Mouse (Mus musculus) layer of hippocampus, adult 18-20 months (tissue): ENCODE results near the gene Cdk5rap1. TPM values are rescaled to one million over a fixed set of nuclear protein-coding genes. Genes with fewer than 3 reads are reported as not detected.
"Not testable (repeated sequence)": the region's sequence is repeated elsewhere in the genome, so short reads cannot be mapped to it uniquely, and the experiment has no call there.

ENCODE experiments used
- DNase-seq, 2 experiments: peaks; one replicate each; pipeline ENCODE4 v3.0.0; 2022; ENCODE audit warnings: low spot score in 2 of 2
- total RNA-seq, 2 experiments: library from RNA; stranded (reverse); gene quantifications; 2 replicates each; pipeline ENCODE4 v1.2.3; 2021

Gene Cdk5rap1
- total RNA-seq, 2 experiments from 2014 or later: 14.8 to 14.9 TPM

DNA sequence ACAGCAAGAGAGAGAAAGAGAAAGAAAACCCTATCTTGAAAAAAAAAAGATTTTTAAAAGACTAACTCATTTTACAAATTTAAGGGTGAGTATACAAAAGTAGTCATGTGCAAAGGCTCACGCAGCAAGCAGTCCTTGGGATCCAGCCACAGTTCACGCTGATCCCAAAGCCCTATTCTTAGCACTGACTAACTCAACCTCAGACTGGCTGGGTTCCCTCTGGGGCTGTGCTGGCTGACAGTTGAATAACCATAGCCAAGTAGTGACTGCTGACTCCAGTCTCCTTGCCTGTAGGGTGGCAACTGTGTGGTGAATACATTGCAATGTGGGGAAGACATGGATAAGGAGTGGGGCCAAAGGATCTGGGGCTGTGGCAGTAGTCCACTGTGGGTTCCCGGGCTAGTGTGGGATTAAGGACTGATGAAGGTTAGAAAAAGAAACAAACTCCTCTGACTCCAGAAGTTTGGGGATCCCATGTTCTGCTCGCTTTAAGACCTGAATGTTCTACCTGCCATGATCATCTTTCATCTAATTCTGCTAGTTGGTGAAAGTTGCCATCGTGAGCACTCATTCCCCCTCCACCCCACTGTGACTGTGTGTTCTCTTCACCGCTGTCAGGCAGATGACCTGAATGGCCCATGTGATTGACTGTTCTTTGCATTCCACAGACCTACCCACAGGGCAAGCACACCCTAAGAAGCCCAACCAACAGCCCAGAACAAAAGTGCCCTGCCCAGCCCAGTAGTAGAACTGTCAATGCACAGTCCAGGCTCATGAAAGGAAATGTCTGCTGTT is 2.2 kb upstream of the Cdk5rap1 start:
- DNase-seq: peak in 1 of 2 experiments; percentile 75

DNA sequence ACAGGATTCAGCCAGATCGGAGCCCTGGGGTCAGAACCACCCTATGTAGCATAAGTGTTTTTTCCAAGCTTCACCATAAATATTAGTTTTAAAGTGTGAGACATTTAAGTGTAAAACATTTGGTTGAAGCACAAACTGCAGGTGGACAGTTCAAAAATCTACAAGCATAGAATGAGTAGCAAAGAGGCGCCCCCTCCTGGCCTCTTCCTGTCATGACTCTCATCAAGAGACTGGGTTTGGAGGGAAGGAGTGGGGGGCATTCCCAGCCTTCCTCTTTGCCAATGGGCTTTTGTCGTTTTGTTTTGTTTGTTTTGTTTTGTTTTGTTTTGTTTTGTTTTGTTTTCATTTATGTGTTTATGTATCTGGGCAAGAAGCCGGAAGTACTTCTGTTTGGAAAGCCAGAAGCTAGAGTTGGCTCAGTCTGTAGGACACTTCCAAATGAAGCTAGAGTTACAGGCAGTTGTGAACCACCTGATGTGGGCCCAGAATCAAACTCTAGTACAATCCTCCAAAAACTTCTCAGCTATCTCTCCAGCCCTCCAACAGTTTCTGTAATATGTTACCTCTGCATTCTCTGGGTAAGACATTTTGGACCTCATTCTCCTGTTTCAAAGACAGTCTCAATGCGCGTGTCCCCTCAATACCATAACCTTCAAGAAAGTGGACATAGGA is 1.3 kb upstream of the Cdk5rap1 start:
- DNase-seq: peak in 1 of 2 experiments; percentile 77

DNA sequence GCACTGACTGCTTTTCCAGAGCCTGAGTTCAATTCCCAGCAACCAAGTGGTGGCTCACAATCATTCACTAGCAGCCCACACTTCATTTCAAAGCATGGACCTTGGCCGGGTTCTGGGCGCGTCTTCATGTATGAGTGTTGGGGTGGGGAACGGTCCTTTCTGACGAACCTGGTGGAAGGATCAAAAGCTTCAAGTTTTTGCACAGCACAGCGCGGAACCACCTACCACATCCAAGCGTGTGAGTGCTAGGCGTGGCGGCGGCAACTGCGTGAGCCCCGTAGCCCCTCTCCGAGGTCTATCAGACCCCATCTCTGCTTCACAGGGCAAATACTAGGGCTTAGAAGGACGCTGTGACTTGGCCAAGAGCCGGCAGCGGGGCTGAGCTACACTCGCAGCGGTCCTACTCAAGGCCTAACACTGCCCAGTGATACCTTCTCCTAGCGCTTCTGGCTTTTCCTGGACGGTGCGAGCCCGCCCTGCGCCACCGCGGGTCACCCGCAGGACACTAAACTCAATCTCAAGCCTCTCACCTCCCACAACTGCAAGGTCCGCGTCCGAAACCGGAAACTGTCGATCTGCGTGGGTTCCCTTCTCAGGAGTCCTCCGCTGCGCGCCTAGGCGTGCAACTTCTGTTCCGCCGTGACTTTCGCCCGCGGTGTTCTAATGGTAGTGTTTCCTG is 520 bp downstream of the Cdk5rap1 start:
- peak; percentile 77 to 86 for DNase-seq

DNA sequence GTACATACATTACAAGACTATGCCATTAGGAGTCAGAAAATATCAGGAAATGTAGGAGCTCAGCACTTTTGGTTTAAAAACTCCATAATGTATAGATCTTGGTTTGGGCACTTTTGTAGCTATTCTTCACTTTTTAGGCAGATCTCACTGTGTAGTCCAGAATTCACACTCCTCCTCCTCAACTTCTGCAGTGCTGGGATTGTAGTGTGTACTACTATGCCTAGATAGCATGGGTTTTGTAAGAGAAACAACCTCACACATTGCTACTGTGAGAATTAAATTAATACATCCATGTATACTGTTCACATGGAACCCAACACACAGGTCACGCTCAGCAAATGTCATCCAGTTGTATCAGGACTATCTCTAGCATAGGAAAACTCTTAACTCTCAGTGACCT is 5.3 kb downstream of the Cdk5rap1 start:
- no peak for DNase-seq

DNA sequence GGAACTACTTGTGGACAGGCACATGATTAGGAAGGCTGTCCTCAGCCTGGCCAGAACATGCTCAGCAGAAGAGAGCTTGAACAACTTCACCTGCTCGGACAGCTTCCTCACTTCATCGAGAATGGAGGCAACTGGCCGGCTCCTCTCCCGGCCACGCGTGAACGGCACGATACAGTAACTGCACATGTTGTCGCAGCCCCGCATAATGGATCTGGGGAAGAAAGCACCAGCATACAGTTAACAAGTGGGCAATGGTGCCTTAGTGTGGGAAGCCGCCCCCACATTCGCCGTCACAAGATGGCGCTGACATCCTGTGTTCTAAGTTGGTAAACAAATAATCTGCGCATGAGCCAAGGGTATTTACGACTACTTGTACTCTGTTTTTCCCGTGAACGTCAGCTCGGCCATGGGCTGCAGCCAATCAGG is 18.8 kb downstream of the Cdk5rap1 start:
- DNase-seq: peak in 1 of 2 experiments; percentile 26

DNA sequence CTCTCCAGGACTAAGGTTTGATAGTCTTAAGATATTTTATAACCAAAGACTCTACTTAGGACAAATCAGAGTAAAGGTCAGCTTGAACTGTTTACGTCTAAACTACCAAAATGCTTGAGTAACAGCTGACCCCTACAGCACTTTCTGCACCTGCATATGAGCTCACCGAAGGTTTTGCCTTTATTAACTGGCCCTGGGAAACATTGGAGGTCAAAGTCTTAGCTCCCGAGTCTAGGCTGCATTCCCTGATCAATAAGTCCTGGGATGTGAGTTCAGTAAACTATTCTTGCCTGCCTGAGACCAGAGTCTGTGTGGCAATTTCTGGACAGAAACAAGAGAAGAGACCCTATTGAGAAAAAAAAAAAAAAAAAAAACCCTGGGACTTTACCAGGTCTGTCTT is 24.7 kb downstream of the Cdk5rap1 start:
- no peak for DNase-seq

DNA sequence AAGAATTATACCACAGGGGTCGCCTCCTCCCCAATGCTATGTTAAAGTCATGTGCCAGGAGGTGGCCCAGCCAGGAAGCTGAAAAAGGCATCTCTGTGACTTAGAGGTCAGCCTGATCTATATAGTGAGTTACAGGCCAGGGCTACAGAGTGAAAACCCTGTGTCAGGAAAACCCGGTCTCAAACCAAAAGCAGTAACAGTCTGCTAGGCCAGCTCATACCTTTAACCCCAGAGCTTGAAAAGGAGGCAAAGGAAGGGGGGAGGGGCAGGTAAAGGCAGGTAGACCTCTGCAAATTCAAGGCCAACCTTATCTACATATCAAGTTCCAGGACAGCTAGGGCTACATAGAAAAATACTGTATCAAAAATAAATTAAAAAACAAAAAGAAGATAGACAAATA is 33.5 kb downstream of the Cdk5rap1 start:
- no peak for DNase-seq

DNA sequence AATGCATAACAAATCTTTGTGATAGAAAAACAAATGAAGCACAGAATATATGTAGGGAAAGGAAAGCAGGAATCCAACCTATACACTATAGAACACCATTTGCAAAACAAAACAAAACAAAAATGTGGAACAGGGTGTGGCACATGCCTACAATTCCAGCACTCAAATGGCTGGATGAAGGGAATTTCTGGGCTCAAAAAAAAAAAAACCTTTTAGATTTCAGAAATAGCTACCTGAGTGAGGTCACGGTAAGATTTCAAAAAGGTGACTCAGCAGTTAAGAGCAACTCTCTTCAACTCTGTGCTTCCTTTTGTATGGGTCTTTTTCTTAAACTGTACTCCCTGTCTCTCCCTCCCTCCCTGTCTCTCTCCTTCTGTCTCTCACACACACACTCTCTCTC is 34.6 kb downstream of the Cdk5rap1 start:
- no peak for DNase-seq

DNA sequence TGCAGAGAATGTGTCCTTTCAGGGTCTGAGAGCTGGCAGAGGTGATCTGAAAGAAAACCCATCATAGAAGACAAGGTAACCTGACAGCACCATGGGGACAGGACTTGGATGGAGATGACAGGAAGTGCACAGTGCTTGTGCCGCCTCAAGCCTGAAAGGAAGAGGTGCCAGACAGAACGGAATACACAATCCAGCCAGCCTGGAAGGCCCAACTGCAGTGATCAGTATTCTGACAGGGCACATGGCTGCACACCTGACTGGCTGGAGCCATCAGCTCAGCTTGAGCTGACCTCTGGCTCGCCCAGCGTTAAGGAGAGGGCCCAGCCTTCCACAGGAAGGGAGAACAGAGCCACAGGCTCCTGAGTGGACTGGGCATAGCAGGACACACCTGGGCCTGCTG is 37.2 kb downstream of the Cdk5rap1 start:
- no peak for DNase-seq

DNA sequence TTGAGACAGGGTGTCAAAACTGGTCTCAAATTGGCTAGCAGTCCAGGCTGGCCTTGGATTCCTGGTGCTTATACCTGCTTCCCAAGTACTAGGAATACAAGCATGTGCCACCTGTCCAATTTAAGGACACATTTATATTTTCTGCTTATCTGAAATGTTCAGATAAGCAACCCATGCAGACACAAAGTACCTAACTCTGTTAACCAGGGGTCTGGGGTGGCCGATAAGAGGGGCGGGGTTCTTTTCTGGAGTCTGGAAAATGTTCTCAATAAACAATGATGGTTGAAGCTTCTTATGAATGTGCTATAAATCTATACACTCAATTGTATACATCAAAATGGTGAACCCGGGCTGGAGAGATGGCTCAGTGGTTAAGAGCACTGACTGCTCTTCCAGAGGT is 46.0 kb downstream of the Cdk5rap1 start:
- no peak for DNase-seq

DNA sequence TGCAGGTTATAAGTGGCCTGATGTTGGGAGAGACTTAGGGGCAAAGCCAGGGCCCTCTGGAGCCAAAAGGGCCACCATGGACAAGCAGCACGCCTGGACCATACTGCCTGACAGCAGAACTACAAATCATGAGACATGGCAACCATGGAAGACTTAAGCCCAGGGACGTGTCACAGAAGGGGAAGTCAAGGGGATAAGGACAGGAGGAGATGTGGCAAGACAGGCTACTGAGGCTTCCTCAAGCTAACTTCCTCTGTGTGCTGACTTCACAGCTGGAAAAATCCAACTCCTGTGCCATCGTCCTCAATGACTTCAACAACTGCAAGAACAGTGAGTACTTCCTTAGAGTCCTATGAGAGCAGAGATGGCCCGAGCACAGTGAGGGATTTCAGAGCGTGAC is 59.0 kb downstream of the Cdk5rap1 start:
- DNase-seq: not testable (repeated sequence)

DNA sequence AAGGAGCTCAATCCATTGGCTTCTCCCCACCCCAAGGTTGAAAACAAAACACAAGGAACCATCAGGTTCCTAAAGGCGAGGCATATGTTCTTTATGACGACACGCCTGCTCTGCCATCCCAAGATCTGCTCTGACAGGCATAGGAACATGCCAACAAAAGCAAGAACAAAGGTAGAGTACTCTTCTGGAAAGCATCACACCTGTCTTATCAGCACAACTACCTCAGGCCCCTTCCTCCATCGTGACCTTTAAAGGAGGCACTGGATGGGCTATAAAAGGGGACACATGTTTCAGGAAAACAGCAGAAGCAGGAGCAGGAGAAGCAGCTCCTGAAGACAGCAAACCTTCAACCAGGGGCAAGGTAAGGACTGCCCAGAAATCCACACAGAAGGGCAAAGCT is 65.9 kb downstream of the Cdk5rap1 start, which contains the start of gene Bpifb9b:
Bpifb9b (plus strand) TSS at position 301 of the 400 bp plus-strand sequence.
- not testable (repeated sequence) for DNase-seq

DNA sequence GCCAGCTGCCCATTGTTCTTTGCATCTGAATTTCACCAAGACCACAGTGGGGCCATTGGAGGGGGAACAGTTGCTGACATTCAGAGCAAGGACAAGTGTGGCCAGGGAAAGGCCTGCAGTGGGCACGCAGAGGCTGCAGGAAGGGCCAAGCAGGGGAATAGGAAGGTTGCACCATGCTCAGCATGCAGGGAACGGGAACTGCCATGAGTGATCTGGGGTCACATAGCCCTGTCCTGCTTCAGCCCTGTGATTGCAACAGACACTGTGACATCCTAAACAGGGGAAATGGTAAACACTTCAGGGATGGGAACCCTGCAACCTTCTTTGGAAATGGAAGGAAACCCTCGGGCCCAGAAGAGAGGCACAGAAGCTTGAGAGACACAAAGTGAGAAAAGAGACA is 68.2 kb downstream of the Cdk5rap1 start:
- not testable (repeated sequence) for DNase-seq

DNA sequence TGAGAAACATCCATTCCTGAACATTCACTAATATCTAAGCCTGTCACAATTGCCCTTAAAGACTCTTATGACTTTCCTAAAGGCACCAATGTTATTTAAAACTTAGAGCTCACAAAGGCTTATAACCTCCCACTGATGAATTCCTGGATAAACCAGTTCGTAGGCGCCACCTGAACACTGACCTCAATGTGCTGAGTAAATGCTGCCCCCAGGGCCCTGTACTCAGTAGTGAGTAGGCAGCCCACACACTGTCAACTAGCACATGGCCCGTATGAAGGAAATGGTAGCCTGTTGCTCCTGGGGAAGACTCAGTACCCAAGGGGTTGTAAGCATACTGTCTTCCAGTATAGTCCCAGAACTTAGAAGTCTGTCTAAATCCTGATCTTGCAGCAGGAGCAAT is 71.0 kb downstream of the Cdk5rap1 start:
- DNase-seq: no peak

DNA sequence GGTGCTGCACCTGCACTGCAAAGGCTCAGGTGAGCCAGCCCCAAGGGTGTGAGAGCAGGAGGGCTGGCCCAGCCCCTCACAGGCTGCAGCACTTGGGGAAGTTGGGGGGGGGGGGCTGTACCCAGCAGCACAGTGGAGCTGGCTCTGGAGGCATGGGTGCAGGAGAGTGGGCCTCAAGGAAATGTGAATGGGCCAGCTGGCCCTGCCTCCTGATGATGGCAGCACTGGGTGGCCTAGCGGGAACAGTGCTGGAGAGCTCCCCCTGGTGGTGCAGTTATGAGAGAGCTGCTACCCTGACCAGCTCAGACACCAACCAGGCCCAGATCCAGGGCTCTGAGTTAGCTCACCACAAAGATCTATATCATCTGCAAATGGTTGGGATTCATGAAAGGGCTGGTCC is 72.3 kb downstream of the Cdk5rap1 start:
- DNase-seq: peak; percentile 12 to 70

DNA sequence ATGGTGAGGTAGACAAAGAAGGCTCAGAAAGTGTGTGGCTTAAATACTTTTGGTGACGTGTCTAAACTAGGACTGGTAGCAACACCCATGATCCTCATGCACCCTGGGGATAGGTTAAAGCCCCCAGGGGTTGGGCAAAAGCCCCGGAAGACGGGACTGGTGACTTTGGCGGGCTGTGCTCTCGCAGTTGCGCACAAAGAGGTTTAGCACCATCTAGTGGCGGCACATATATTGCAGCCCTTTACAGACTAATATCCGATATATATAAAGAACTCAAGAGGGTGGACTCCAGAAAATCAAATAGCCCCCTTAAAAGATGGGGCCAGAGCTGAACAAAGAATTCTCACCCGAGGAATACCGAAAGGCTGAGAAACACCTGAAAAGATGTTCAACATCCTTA is 78.1 kb downstream of the Cdk5rap1 start:
- peak; percentile 9 to 61 for DNase-seq

DNA sequence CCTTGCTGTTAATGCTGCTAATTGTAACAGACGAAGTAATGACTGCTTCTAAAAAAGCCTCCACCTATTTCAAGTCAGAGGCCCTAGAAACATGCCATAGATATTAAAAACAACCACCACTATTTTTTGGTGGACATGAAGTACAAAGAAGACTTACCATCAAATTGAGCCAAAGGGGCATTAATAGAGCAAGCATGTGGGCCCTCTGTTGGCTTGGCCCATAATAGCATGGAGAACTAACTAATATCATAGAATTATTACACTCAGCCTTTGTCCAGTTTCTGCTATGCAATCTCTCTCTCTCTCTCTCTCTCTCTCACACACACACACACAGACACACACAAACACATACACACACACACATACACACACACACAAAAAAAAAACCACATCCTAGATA is 80.0 kb downstream of the Cdk5rap1 start:
- DNase-seq: no peak

DNA sequence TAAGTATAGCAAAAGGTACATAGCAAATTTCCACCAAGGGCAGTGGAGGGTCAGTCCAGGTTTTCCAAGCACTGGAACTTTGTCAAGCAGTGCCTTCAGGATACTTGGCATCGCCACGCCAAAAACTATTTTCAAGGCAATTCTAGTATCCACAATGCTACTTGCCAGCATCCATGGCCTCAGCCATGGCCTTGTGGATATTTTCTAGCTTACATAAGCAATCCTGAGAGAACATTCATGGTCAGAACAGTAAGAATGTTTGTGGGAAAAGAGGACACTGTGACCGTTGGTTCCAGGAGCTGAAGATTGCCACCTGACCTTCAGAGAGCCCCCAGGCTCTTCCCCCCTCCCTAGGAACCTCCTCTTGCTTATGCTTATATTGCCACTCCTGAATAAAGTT is 80.9 kb downstream of the Cdk5rap1 start:
- not testable (repeated sequence) for DNase-seq
